Mouse (Mus musculus) embryonic fibroblast, embryonic 13.5 days (primary cell): Measurements from ENCODE around the gene Anks1.

Source experiments
- CTCF ChIP-seq: IDR thresholded peaks from 2 replicates; pipeline ENCODE4 v1.5.1; 2011; ENCODE audit warnings: mild to moderate bottlenecking, control low read depth, low read length, moderate library complexity, borderline replicate concordance; ENCODE audit not compliant: insufficient read depth
- POLR2A ChIP-seq: IDR thresholded peaks from 2 replicates; pipeline ENCODE4 v1.6.1; 2011; ENCODE audit warnings: low read depth, mild to moderate bottlenecking, control low read depth, low read length, moderate library complexity

- TF ChIP-seq POLR2A, result peak; percentile 86
- TF ChIP-seq CTCF, result no peak; the same call in 1 of the 2 replicates
Observed at GRCm38 (mm10) chr17:27907512-27908205, 1.4 kb upstream of the Anks1 start.
